Mouse (Mus musculus) kidney, adult 9 months (tissue): Measurements from ENCODE around the gene 1700011M02Rik.
A peak's percentile ranks its signal among the peaks of the same experiment; 100 is the strongest.
"Not testable (repeated sequence)": the region's sequence is repeated elsewhere in the genome, so short reads cannot be mapped to it uniquely, and the experiment has no call there.

ENCODE experiments used
- DNase-seq: peaks from one replicate; pipeline ENCODE4 v3.0.0; 2022

The 1700011M02Rik gene

DNA sequence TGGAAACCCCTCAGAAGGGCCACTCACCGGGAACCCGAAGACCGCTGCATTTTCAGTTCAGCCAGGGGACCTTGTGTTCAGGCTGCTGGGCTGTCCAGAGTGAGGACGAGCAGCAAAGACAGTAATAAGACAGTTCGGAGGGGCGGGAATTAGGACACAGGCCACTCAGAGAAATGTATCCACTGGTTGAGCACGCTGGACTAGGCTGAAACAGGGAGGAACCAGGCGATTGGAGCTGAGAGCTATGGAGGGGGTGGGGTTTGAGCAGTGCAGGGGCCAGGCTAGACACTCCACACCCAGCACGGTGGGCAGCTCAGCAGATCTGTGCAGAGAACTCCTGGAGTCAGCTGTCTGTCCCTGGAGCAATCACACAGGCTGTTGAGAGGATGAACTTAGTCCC lies at the start of gene 1700011M02Rik, which contains the start of gene Dmrtc1a:
1700011M02Rik (plus strand) TSS at position 319 of the 400 bp plus-strand sequence.
Dmrtc1a (minus strand) TSS at position 101 of the 400 bp plus-strand sequence.
- not testable (repeated sequence) for DNase-seq

DNA sequence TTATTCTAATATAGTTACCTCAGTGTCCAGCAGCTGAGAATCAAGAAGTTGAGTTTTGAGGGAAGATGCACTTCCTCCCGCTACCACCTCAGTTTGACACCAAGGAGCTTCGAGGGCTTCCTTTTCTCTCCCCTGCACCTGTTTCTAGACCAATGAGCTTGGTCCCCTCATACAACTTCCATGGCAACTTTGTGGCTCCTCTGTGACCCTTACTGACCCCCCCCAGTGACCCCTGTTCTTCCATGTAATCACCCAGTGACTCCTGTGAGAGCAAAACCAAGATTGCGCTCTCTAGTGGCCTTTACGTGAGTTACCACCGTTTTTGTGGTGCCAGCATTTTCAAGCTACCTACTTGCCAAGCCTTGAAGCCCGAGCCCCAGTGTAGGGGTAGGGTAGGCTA lies 40.8 kb upstream of the 1700011M02Rik start, which contains the start of gene 1700031F05Rik:
1700031F05Rik (minus strand) TSS at position 101 of the 400 bp plus-strand sequence.
- DNase-seq: no peak

DNA sequence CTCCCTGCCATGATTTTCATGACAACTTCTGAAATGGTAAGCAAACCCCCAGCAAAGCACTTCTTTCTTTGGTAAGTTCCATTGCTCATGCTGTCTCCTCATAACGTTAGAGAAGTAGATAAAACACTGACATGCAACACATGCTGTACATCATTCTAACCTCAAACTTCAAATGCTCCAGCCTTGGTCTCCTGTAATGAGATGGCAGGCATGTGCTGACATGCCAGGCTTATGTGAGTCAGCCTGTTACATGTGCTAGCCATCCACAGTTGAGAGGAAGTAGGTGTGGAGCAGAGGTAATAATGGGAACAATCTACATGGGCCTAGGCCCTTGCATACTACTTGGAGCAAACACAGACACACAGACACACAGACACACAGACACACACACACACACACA lies 6.1 kb downstream of the 1700011M02Rik start:
- not testable (repeated sequence) for DNase-seq

DNA sequence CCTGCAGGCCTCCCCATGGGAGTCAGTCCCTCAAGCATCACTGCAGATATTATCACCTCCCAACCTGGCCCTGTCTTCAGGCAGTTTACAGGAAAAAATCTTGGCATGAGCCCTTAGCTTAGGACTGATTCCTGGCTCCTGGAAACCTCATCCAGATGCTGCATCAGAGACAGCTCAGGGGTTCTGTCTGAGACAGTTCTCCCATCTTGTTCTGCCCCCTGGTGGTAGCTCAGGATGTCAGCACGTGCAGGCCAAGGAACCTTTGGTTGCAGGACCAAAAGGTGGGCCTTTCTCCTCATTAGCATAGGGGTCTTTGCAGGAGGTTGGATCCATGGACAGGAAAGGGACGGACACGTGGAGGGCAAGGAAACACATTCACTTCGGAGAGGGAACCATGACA lies 18.0 kb downstream of the 1700011M02Rik start:
- peak; percentile 20 for DNase-seq

DNA sequence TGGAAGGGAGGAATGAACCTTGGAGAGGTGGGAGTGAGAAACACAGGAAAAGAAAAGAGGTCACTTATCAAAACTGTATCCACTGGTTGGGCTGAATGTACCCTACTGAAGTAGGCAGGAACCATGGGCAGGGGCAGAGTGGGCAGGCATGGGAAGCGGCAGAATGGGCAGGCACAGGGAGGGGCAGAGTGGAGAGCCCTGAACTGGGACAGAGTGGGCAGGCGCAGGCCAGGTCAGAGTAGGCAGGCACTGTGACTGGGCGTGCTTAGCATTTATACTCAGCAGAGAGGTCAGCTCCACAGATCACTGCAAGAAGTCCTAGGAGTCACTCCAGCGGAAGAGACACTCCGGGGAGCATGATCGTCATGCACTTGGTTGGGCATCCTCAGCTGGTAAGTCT lies 19.4 kb downstream of the 1700011M02Rik start, which contains the start of gene 1700018G05Rik:
1700018G05Rik (plus strand) TSS at position 301 of the 400 bp plus-strand sequence.
- DNase-seq: not testable (repeated sequence)

DNA sequence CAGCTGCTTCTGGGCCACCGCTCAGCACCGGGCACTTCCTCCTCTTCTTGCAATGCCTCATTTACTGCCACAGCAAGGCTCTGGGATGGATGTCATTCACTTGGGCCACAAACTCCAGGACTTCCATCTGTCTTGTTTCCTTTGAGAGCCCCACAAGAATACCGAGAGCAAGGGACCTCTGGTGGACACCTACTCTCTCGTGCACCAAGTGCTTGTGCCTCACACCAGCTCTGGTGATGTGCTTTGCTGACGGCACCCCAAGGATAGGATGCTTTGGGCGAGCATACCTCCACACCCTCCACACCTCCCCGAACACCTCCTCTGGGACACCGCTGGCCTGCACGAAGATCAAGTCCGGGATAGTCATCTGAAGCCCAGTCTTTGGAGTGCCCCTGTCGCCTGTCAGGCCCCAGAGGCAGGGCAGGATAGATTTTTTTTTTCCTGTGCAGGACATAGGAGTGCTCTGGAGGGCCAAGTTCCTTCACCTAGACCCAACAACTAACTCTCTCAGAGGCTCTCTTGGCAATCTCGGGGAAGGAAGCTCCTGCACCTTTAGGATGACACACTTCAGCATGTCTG lies 24.4 kb downstream of the 1700011M02Rik start:
- no peak for DNase-seq

DNA sequence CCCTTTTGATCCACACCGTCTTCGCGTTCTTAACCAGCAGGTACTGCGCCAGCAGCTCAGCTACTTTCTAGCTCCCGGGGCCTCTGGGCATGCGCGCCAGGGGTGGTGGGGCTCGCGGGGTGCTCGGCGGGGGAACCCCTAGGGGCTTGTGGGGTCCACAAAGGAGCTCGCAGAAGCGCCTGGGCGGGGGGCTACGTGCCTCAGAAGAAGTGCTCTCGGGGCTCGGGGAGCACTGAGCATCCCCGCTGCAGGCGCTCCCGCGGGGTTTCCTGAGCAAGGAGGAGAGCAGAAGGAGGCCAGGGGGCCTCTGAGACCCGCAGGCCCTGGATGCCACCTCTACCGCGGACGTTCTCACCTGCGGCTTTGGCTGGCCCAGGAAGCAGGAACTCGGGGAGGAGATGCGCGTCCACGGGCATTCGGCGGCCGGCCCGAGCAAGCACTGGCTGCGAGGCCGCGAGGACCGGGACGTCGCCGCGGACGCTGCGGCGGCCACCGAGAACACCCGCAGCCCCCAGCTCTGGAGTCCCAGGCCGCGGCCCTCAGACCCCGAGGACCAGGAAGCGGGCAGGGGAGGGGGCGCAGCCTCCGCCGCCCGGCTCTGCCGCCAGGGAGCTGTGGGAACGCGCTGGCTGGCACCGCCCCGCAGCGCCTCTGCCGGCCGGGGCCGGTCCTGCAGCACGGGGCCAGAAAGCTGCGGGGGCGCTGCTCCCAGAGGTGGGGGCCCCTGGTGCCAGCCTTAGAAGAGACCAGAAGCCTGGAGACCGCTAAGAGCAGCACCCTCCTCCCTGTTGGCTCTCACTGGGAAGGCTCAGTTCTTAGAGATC lies 25.1 kb downstream of the 1700011M02Rik start:
- DNase-seq: peak; percentile 7

DNA sequence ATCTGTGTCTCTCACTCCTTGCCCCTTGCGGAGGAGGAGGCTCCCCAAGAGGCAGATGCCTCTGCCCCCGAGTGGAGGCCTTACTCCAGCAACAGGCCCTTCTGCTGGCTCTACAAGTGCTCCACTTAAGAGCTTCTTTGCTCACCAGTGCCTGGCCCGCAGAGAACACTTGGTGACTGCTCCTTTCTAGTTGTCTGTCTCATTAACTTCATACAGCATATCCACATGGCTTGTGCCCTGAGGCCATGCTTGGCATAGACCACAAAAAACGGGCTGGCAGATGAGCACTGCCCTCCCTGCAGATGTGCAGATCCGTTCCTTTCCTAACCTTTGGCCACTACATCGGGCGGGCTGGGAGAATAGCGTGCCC lies 25.7 kb downstream of the 1700011M02Rik start:
- DNase-seq: no peak

DNA sequence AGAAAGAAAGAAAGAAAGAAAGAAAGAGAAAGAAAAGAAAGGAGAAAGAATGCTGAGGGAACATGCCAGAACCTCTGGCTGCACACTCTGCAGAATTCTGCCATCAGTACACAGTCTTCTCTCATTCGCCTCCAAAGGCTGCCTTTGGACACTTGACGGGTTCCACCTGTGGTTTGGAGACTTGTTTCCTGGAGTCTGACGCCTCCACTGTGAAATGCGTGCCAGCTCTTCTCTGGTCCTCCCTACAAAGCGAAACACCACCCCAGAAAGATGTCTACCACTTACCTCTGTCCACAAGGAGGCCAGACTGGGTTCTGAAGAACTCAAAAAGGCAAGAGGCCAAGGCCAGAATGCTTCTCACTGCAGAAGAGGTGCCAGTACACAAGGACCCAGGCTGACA lies 28.0 kb downstream of the 1700011M02Rik start:
- DNase-seq: no peak

DNA sequence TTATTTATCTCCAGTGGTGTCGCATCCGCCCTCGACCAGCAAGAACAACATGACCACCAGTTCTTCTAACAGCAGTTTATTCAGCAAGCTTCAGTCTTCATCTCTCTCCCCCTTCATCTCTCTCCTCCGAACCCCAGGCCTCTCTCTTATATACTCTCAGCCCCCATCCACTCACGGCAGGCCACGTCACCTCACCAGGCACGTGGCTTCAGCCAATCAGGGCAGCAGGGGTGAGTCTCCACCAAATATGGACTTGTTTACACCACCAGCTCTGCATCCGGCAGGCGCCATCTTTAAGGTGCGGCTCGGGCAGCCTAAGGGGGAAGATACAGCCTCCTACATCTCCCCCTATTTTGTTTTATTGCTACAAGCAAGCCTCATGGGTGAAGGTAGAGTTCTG lies 41.4 kb downstream of the 1700011M02Rik start:
- not testable (repeated sequence) for DNase-seq

DNA sequence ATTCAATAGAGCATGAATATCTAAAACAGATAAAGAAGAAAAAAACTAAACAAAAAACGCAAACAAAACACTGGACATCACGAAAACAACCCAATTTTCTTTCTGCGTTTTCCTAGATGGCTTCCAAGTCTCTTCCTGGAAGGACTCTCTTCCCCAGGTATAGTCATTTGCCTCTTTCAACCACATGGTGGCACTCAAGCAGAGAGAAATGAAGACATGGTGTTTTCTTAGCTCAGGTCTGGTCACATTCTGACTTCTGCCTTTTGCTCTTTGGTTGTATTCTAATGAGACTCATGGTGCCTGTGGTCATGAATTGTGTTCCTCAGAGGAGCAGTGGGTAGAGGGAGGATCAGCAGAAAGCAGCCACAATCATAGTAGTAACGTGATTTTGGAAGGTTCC lies 50.2 kb downstream of the 1700011M02Rik start:
- DNase-seq: peak; percentile 55
